Mouse (Mus musculus) spleen, adult 2 months (tissue): Measurements from ENCODE around the gene Ccdc121. TPM values are rescaled to one million over a fixed set of nuclear protein-coding genes. Genes with fewer than 3 reads are reported as not detected.

ENCODE experiments used
- DNase-seq, 2 experiments: peaks; one replicate each; pipeline versions ENCODE4 v3.0.0 to v3.0.0-alpha.2; 2012 to 2021; ENCODE audit warnings: low spot score in 2 of 2, low read depth in 1 of 2
- H3K27ac ChIP-seq: fragments of 200-500 bp; 2 replicates; pipeline ENCODE4 v1.5.1; 2012; ENCODE audit warnings: low read length, inconsistent platforms; ENCODE audit not compliant: insufficient read depth
- H3K27me3 ChIP-seq: fragments of 200-500 bp; 2 replicates; pipeline ENCODE4 v1.6.1; 2012; ENCODE audit warnings: mild to moderate bottlenecking, moderate library complexity, low read length, inconsistent platforms; ENCODE audit not compliant: control insufficient read depth, insufficient read depth
- H3K36me3 ChIP-seq: fragments of 200-500 bp; 2 replicates; pipeline ENCODE4 v1.6.1; 2012; ENCODE audit warnings: mild to moderate bottlenecking, low read length, inconsistent platforms; ENCODE audit not compliant: control insufficient read depth, insufficient read depth
- H3K4me1 ChIP-seq: fragments of 200-500 bp; 2 replicates; pipeline ENCODE4 v1.6.1; 2011; ENCODE audit warnings: inconsistent platforms; ENCODE audit not compliant: control insufficient read depth, insufficient read depth, insufficient read length
- H3K4me3 ChIP-seq: fragments of 200-500 bp; 2 replicates; pipeline ENCODE4 v1.5.1; 2011; ENCODE audit warnings: mild to moderate bottlenecking, inconsistent platforms; ENCODE audit not compliant: insufficient read depth, insufficient read length; ENCODE audit errors: extremely low read depth
- CTCF ChIP-seq: fragments of 200-500 bp; IDR thresholded peaks from 2 replicates; pipeline ENCODE4 v1.5.1; 2011; ENCODE audit warnings: mild to moderate bottlenecking, inconsistent platforms; ENCODE audit not compliant: insufficient read depth, insufficient read length, insufficient replicate concordance; ENCODE audit errors: extremely low read depth
- POLR2A ChIP-seq: fragments of 200-500 bp; IDR thresholded peaks from 2 replicates; pipeline ENCODE4 v1.6.1; 2011; ENCODE audit warnings: low read depth, low read length, inconsistent platforms
- WGBS: fragments of 180-500 bp; shearing (Covaris S2); methylation state at CpG from one replicate; pipeline ENCODE4 v1.1.7; 2018; 5-methylcytosine and 5-hydroxymethylcytosine counted together
- polyA plus RNA-seq: library from polyadenylated mRNA; depleted of rRNA; stranded (reverse); fragments of >200 nt; gene quantifications from 2 replicates; pipeline ENCODE4 v1.2.3, GENCODE M21; 2012

The Ccdc121 gene
- polyA plus RNA-seq, 1 experiment, result not detected

DNA sequence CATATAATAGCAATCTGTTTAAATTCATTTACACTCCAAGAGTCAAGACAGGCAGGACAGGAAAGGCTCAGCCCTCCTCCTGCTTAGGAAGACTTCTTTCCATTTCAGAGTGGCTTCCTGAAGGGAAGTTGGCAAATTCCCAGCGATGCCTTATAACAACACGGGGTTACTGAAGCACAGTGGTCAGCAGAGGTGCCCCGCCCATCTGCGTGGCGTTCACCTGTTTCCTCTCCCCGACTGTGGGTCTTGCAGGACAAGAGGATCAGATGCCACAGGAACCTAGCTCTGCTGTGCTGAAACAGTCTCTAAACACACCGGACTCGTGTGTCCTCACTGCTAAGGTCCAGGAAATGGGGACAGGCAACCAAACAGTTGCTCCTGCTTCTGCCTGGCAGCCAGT, 5.9 kb downstream of the Ccdc121 start:
- no peaks in the 10 kb centered on the region for H3K36me3 ChIP-seq
- no peaks in the 10 kb centered on the region for H3K4me1 ChIP-seq
- WGBS, result 17% methylated on average over 8 of the region's 8 CpGs
- no peak for DNase-seq
- H3K27ac ChIP-seq, result no peak overlapping the region
- TF ChIP-seq CTCF, result no peak
- no peak for TF ChIP-seq POLR2A
- H3K27me3 ChIP-seq, result no peaks in the 10 kb centered on the region
- no peak overlapping the region for H3K4me3 ChIP-seq

DNA sequence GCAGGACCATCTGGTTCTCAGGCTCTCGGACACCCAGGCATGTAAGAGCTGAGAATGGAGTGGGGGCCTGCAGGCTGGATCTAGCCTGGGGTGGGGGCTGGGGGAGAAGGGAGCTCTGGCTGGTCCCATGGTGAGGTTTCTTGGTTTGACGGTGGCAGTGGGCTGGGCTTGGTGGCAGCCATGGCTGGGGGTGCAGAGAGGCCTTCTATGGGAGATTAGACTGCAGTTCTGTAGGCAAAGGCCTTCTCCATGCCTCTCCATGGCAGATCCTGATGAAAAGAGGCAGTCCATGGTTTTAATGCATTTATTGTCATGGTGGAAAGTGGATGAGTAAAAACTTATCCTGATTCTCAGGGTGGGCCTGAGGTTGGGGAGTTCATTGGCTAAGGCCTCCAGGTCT, 7.8 kb downstream of the Ccdc121 start:
- no peak overlapping the region for H3K4me3 ChIP-seq
- TF ChIP-seq CTCF, result no peak
- TF ChIP-seq POLR2A, result no peak
- H3K4me1 ChIP-seq, result no peaks in the 10 kb centered on the region
- no peaks in the 10 kb centered on the region for H3K27me3 ChIP-seq
- no peak overlapping the region for H3K27ac ChIP-seq
- DNase-seq, result no peak
- 90% methylated on average over 2 of the region's 2 CpGs for WGBS
- no peaks in the 10 kb centered on the region for H3K36me3 ChIP-seq

DNA sequence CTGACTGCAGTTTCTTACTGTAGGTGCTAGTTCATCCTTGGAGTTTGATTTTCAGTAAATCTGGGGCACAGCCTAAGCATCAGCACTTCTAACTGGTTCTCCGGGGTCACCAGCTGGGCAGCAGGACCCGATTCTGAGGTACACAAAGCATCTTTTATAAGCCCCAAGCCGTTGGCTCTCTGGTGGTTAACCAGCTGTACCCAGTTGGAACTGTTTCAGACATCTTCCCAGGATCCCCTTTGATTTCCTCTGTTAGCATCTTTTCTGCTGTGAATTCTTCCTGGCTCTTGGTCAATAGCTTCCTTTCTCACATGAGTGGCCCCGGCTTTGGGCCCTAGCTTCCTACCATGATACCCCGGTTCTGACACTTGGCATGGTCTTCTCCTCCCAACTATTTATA, 26.6 kb downstream of the Ccdc121 start:
- Histone ChIP-seq H3K36me3 (no peaks in the 10 kb centered on the region), H3K4me3 (no peak overlapping the region), H3K27ac (no peak overlapping the region), H3K4me1 (no peaks in the 10 kb centered on the region), H3K27me3 (no peaks in the 10 kb centered on the region)
- TF ChIP-seq CTCF (no peak), POLR2A (no peak)
- 84% methylated on average over 5 of the region's 5 CpGs for WGBS
- no peak for DNase-seq

DNA sequence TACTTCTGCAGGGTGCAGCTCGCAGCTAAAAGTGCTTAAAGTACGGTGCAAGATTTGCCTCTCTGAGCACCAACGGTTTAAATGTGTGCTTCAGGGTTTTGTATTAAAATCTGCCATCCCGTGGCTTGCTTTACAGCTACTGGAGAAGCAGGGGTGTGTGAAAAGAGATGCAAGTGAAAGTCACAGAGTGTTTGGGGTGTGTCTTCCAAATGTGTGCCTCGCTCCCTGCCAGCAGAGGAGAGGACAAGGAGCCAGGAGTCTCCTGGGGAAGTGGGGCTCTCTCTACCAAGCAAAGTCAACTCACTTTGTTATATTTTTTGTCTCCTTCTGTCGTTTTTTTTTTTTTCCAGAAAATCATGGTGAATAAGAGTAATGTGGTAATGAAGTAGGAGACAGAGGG, 34.7 kb downstream of the Ccdc121 start:
- 77% methylated on average over 6 of the region's 6 CpGs for WGBS
- no peak for TF ChIP-seq CTCF
- no peak for TF ChIP-seq POLR2A
- no peak for DNase-seq
- Histone ChIP-seq H3K4me3 (no peak overlapping the region), H3K27me3 (no peaks in the 10 kb centered on the region), H3K4me1 (no peaks in the 10 kb centered on the region), H3K27ac (no peak overlapping the region), H3K36me3 (no peaks in the 10 kb centered on the region)

DNA sequence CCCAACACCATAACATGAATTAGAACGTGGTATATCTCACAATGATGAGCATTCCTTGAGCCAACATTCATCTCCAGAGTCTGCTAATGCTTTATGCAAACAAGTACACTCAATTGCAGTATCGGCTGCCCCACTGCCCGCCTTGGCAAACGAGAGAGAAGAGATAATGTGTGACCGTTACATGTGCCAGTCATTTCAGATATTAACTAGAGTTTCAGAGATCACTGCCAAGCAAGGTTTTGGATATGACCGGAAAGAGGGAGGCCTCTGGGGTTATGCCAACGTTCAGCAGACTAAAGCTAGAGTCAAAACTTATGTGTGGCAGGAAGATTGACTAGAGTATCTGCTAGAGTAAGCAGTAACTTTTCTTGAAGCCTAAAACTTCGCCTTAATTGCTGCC, 35.1 kb downstream of the Ccdc121 start:
- no peaks in the 10 kb centered on the region for H3K4me1 ChIP-seq
- no peak for DNase-seq
- TF ChIP-seq CTCF (no peak), POLR2A (no peak)
- H3K27me3 ChIP-seq, result no peaks in the 10 kb centered on the region
- no peaks in the 10 kb centered on the region for H3K36me3 ChIP-seq
- WGBS, result 79% methylated on average over 8 of the region's 8 CpGs
- H3K27ac ChIP-seq, result no peak overlapping the region
- no peak overlapping the region for H3K4me3 ChIP-seq

DNA sequence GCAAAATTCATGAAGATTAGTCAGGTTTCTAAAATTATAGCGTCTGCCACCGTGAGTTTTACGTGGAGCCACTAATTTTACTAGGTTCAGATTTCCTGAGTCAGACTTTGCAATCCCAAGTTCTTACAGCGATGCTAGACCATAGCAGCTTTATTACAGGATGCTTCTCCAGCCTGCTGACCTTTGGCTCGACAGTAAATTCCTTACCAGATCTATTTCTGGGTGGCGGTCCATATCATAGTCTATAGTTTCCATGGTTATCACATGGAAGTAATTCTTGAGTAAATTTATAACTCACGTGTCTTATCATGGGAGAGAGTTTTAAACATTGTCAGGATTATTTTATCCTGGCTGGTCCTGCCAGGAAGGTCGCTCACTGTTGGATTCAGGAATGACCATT, 41.8 kb downstream of the Ccdc121 start:
- no peak for DNase-seq
- H3K27me3 ChIP-seq, result no peaks in the 10 kb centered on the region
- H3K4me3 ChIP-seq, result no peak overlapping the region
- H3K4me1 ChIP-seq, result no peaks in the 10 kb centered on the region
- no peak for TF ChIP-seq CTCF
- no peak for TF ChIP-seq POLR2A
- H3K27ac ChIP-seq, result no peak overlapping the region
- H3K36me3 ChIP-seq, result no peaks in the 10 kb centered on the region
- 81% methylated on average over 8 of the region's 8 CpGs for WGBS

DNA sequence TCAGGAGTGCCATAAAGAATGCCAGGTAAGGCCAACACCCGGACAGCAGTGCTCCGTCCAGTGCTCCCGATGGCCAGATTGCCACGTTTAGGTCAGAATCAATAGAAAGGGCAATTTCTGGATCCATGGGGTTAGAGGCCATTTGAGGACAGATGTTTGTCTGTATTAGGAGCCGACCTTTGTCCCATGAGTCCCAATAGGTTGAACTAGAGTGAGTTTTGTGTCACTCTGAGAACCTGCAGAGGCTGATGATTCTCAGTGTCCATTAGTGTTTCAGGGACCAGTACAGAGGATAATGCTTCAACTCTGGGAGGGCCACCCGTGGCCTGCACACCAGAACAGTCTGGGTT, 44.0 kb downstream of the Ccdc121 start:
- Histone ChIP-seq H3K27me3 (no peaks in the 10 kb centered on the region), H3K36me3 (no peaks in the 10 kb centered on the region), H3K27ac (no peak overlapping the region), H3K4me1 (no peaks in the 10 kb centered on the region), H3K4me3 (no peak overlapping the region)
- DNase-seq, result no peak
- 92% methylated on average over 6 of the region's 6 CpGs for WGBS
- TF ChIP-seq POLR2A (no peak), CTCF (no peak)
